Mouse (Mus musculus) fibroblast of lung, adult 2 months (primary cell): Measurements from ENCODE around the gene Shc1.

ENCODE experiments used
- DNase-seq: peaks from one replicate; pipeline ENCODE4 v3.0.0-alpha.2; 2011; ENCODE audit warnings: low read depth

The Shc1 gene

DNA sequence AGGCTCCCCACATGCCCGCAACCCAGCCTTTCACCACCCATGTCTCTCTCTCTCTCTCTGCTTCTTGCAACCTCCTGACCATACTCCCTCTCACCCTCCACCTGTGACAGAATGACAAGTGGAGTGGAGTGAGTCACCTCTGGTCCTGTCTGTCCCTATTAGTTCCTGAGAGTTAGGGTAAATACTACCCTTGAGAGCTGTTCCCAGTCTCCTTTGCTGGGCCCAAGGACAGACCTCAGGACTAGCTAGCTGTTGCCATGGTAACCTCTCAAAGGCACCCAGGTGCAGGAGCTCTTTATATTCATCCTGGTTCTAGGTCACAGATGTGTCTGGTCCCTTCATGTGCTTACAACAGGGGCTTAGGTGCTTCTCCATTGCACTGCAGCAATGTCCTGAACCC, 33.7 kb downstream of the Shc1 start:
- no peak for DNase-seq

- DNase-seq = no peak
These were observed 36.3 kb downstream of the Shc1 start, which contains the start of gene Pmvk for GRCm38 (mm10) chr3:89454401-89455177. Pmvk (plus strand) TSS chr3:89454541.

DNA sequence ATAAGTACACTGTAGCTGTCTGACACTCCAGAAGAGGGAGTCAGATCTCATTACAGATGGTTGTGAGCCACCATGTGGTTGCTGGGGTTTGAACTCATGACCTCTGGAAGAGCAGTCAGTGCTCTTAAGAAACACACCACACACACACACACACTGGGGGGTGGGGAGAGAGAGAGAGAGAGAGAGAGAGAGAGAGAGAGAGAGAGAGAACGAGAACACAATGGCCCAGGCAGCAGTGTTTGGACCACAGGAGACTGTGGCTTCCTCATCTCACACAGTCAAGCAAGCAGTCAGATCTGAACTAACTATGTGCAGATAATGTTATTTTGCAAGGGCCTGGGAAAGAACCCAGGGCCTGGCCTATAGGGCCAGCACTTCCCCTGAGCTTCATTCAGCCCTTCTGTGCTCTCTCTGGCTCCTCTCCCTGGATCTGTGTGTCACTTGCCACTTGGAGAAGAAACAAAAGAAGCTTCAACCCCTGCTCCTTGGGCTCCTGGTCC, 37.6 kb downstream of the Shc1 start:
- no peak for DNase-seq

DNA sequence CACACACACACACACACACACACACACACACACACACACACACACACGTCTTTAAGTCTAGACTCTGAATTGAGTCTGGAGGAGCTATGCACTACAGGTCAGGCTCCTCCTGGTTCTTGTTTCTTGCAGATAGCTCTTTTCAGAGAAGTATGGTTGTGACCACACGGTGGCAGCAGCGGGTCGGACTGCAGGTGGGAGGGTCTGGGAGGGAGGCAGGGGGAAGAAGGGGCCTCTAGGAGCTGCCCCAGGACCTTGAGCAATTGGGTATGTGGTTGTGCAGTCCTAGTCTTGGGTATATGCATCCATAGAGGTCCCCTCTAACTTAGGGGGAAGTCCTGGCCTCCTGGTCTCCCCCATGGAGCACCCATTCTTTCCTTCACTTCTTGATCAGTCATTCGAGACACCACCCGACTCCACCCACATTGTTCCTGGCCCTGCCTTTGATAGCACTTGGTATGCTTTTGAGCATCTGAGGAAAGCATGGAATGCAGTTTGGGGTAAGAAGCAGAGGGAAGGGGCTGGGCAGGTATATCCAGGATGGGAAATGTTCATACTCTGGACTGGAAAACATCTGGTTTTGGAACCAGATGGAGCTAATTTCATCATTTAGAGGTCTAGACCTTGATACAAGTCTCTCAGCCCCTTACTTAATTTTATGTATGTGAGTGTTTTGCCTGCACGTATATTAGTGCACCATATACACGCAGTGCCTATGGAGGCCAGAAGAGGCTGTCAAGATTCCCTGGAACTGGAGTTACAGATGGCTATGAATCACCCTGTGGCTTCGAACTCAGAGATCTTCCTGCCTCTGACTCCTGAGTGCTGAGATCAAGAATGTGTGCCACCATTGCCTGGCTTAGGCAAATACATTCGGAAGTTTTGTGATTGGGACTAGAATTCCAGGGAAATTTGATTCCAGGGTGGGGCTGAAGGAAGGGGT, 38.8 kb downstream of the Shc1 start:
- no peak for DNase-seq

- peak; percentile 56 for DNase-seq
These were observed 40.2 kb downstream of the Shc1 start for GRCm38 (mm10) chr3:89458372-89458964.

DNA sequence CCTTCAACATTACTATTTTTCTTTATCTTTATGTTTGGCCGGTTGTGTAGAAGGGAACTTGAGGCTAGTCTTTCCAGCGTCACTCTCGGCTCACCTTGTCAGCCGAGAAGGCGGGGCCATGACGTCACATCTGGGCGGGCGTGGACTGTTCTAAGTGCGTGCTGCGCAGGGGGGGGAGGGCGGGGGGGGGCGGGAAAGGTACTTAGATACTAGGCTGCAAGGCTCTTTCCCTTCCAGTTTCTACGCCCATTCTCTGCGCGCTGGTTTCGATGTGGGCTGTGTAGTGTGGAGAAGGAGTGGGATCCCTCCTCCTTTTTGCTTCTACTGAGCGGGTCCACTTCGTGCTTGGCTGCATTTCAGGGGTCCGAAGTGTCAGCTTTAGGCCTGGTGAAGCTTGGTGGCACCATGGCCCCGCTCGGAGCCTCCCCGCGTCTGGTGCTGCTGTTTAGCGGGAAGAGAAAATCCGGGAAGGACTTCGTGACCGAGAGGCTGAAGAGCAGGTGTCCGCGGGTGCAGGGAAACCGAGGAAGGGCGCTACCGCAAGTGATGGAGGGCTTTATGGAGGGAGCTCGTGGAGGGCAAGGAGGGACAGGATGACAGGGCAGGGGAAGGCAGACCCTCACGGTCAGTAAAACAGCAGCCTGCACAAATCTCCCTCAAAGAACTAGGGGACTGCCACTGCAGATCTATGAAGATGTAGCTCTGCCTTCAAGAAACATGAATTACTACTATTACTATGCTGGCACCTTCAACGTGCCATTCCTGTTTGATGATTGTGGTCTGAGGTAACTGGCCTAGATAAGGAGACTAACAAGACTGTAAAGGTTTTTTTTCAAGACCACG, 40.9 kb downstream of the Shc1 start:
- no peak for DNase-seq

DNA sequence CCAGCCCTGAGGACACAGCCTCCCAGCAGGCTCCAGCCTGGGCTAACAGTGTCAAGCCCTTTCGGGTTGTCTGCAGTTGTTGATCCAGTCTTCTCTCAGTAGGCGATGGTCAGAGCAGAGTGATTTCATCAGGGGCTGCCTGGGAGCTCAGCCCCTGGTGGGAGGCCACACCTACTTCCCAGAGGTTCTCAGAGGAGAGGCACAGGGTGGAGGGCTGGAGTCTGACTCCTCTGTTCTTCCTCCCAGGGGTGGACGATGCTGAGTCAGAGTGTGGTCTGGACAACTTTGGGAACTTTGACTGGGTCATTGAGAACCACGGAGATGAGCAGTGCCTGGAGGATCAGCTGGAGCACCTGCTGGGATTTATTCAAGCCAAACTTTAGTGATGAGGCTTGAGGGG, 50.0 kb downstream of the Shc1 start:
- peak; percentile 38 for DNase-seq

GRCm38 (mm10) chr3:89472280-89472679, 54.0 kb downstream of the Shc1 start:
- no peak for DNase-seq

DNA sequence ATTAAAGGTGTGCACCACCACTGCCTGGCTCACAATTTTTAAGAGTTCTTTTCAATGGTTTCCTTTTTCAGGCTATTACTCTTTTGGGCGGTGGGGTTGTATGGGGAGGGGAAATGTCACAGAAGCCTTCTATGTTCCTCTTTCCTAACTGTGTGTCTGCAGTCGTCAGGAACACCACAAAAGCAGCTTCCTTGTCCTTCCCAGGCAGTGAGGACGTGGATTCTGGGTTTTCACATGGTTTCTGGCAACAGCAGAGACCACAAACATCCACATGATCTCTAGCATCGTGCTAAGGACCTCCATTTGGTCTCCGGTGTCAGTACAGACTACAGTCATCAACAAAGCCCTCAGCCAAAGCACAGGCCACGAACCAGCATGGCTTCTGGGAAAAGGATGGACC, 55.6 kb downstream of the Shc1 start:
- peak; percentile 53 for DNase-seq

DNA sequence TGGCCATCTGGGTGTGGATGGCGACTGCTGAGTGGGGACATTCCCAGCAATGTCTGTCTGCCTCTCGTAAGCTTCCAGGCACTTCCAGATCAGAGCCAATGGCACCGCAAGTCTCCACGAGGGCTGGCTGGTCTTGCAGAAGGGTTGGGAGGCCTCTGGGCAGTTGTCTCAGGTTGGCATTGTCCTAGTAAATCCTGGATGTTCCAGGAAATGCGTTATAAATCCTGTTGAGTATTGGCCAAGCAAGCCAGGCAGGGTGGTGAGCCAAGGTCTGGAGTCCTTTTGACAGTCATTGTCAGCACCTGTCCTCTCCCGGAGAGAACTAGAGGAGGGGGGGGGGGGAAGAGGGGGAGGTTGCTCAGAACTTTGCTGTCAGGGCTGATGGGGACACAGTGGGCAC, 60.8 kb downstream of the Shc1 start:
- no peak for DNase-seq
